Mouse (Mus musculus): ENCODE measurements around the gene Gm20661. TPM values are rescaled to one million over a fixed set of nuclear protein-coding genes. Genes with fewer than 3 reads are reported as not detected.

The Gm20661 gene
- total RNA-seq (2021): 0.46 TPM in 1 of 2 replicates, not detected in the other
- long read RNA-seq, partial matches to known transcripts: 0 of 1 reads
- long read RNA-seq, other reads (novel, unspliced or antisense): 0 of 1 reads

- DNase-seq: peak; percentile 60
These were observed at the start of gene Gm20661 for GRCm38 (mm10) chr9:107982681-107983346. Gm20661 (plus strand) TSS chr9:107983058.

- no peak for DNase-seq
These were observed 48.7 kb upstream of the Gm20661 start for GRCm38 (mm10) chr9:107934146-107934545.

- DNase-seq: no peak
These were observed 47.5 kb upstream of the Gm20661 start, which contains the start of gene Camkv for GRCm38 (mm10) chr9:107935374-107935773. Camkv (plus strand) TSS chr9:107935674.

DNA sequence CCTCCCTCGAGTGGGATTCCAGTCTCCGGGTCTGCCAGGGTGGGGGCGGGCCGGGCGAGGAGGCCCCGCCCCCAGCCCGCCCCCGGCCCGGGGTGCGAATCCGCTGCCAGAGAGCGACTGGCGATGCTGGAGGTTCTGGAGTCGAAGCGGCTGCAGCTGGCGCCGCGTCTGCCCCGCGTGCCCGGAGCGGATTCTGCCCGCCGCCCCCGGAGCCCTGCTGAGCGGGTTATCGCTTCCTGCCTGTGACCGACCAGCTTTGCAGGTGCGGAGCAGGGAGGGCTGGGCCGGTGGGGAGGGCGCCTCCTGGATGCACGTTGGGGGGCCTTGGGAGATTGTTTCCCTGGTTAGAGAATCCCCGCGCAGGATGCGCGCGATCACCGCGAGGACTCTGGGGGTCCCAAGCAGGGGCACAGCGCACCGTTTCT is 47.1 kb upstream of the Gm20661 start:
- DNase-seq: peak; percentile 39

GRCm38 (mm10) chr9:107936215-107936822 is 46.5 kb upstream of the Gm20661 start:
- DNase-seq: no peak

DNA sequence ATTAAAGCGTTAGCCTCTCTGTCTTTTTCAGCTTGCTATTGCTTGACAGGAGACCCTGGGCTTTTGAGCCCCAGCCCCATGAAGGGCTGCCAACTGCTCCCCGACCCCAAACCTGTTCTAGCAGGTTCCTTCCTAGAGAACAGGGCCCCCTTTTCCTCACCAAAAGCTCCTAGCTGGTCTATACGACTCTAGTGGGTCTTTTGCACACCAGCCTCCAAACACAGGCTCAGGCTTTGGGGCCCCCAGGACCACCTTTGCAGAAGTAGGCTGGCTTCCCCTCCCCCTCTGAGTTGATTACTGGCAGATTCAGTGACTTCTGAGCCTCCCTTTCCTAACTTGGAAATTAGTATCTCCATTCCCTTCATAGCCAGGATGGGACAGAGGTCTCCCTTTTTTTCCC is 46.0 kb upstream of the Gm20661 start:
- no peak for DNase-seq

DNA sequence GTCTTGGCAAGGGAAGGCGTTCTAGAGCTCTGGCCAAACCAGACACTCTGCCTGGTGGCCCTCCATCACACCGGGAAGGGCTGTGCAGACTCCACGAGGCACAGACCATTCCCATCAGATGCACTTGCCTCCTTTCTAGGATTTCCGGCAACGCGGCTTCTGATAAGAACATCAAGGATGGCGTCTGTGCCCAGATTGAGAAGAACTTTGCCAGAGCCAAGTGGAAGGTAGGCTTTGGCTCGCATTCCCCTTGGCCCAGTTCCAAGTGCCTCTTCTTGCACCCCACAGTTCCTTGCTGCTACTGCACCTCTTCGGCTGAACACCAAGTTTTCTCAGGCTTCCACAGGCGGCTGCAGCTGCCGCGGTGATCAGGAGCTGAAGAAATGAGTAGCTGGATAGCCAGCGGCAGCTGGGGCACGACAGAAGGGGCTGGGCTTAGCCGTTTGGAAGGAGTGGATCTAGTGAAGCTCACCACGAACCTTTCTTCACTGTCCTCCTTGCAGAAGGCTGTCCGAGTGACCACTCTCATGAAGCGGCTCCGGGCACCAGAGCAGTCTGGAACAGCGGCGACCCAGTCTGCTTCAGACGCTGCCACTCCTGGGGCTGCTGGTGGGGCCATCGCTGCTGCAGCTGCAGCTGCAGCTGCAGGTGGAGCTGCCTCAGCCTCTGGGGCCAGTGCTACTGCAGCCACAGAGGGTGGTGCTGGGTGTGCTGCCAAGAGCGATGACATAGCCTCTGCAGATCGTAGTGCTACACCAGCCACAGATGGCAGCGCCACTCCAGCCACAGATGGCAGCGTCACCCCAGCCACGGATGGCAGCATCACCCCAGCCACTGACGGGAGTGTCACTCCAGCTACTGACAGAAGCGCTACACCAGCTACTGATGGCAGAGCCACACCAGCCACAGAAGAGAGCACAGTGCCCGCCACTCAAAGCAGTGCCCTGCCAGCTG is 35.3 kb upstream of the Gm20661 start:
- DNase-seq: no peak

DNA sequence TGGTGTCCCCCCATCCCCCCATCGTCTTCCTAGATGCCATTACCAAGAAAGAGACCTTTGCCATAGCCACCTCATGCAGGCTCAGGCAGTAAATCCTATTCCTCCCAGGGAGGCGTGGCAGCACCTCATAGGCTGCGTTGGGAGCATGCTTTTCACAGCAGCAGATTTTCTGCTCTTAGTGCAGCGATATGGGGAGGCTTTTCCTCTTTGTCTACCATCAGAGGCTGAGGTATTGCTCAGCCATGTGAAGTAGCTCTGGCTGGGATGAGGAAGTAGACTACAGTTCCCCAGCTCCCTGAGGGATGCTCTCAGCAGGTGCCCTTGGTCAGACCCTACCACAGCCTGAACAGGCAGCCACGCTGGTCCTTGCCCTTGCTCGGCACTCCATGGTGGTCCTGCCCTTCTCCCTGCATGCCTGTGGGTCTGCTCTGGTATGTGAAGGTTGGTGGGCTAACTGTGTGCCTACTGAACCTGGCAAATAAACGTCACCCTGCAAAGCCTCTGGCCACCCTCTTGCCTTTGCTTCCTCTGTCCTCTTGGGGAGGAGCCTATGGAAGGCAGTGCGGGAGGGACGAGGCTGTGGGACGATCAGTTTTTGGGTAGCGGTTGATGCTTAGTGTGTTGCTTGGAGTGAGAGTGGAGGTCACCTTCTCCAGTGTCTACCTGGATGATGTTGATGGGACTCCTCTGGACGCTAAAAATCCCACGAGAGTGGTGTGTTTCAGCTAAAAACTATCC is 33.5 kb upstream of the Gm20661 start:
- DNase-seq: no peak

DNA sequence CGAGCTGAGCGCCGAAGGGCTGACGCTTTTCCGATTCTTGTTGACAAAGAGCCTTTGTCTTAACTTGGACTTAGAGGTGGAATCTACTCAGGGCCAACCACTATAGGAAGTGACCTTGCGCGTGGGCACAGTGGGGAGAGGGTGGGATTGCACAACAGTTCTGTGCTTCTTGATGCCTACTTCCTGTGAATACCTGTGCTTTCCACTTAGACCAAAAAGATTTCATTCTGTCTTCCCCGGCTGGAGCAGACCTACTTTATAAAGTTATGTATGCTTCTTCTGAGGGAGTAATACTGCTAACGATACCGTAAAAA is 33.0 kb upstream of the Gm20661 start, which contains the start of gene Traip:
Gene Traip (plus strand): TSS at position 215 of the 314 bp plus-strand sequence.
- no peak for DNase-seq

- peak; percentile 94 for DNase-seq
These were observed 32.1 kb upstream of the Gm20661 start for GRCm38 (mm10) chr9:107950460-107951355.

- no peak for DNase-seq
These were observed 27.1 kb upstream of the Gm20661 start for GRCm38 (mm10) chr9:107955613-107956289.

DNA sequence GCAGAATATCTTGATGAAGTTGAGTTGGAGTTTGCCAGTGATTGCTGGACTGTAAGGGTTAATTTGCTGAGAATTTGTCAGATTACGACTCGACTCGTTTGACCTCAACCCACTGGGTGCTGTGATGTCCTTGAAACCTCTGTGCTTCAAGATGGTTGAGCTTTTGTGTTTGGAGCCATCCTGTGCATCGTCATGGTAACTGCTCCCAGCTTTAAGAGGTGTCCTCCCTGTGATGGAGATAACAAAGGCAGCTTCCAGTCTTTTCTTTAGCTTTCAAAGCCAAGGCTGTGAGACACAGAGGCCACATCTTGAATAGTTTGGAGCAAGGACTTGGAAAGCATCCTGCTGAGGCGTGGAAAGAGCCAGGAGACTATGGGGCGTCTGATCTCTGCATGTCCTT is 25.7 kb upstream of the Gm20661 start:
- DNase-seq: no peak

GRCm38 (mm10) chr9:107959896-107960295 is 23.0 kb upstream of the Gm20661 start:
- peak; percentile 37 for DNase-seq

- no peak for DNase-seq
These were observed 21.9 kb upstream of the Gm20661 start for GRCm38 (mm10) chr9:107960928-107961327.

GRCm38 (mm10) chr9:107961351-107961762 is 21.5 kb upstream of the Gm20661 start:
- DNase-seq: no peak

DNA sequence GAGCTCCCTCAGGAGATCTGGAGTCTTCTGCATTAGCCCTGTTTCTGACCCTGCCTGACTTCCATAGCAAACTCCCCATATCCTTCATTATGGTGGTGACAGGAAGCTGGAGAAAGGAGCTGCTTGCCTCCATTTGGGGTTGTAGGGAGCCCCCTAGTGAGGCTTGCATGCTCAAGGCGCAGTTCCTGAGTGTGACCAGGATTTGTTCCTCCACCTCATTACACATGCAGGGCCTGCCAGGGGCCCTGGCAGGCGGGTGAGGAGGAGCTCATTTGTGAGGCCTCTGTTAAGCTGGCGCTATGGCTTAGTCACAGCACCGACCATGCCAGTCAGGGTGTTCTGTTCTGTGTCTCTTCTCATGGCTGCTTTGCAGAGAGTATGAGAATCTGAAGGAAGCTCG is 21.0 kb upstream of the Gm20661 start:
- no peak for DNase-seq

GRCm38 (mm10) chr9:107962916-107963315 is 19.9 kb upstream of the Gm20661 start:
- DNase-seq: no peak

DNA sequence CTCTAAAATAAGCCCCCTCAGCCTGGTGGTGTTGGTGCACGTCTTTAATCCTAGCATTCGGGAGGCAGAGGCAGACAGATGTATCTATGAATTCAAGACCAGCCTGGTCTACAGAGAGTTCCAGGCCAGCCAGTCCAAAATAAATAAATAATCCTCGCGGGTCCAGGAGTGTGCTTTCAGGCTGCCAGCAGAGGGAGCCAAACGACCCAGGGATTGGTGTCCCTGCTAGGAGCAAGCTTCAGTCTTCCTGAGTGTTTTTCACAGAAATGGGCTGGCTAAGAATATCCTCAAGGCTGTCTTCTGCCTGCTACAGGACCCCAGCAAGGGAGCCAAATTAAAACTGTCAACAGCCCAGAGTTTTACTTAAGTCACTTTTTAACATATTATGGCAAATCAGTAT is 19.2 kb upstream of the Gm20661 start:
- DNase-seq: peak; percentile 89

- DNase-seq: no peak
These were observed 18.2 kb upstream of the Gm20661 start for GRCm38 (mm10) chr9:107964681-107965080.

DNA sequence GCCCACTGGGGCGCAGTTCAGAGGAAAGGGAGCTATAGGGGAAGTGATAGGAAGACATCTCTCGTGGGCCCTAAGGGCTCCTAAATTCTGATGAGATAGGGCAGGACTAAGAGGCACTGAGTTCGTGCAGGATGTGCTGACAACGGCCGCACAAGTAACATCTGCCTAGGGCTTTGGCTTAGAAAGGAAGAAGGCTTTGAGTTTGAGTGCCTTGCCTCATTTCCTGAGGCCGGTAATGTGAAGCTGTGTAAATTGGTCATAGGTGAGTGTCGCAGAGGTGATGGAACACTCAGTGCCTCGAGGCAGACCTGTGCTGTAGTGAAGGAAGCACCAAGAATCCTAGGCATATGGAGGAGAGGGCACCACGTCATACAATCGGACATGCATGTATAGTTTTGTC is 16.2 kb upstream of the Gm20661 start:
- no peak for DNase-seq
